Mouse (Mus musculus) embryonic facial prominence, embryonic 14.5 days (tissue): ENCODE data around the gene Nwd1. TPM values are rescaled to one million over a fixed set of nuclear protein-coding genes. Genes with fewer than 3 reads are reported as not detected.

Experiments
- ATAC-seq: fragments of 200-750 bp; cut with Nextera tagmentation; 2 replicates; pipeline ENCODE4 v1.8.0; 2017; ENCODE audit warnings: low read depth, moderate number of reproducible peaks, moderate TSS enrichment
- DNase-seq: peaks from one replicate; pipeline ENCODE4 v3.0.0-alpha.2; 2015; ENCODE audit warnings: low spot score
- H3K27ac ChIP-seq: fragments of 300-500 bp; sonication (generic); replicated peaks from 2 replicates; pipeline ENCODE4 v1.5.1; 2014; ENCODE audit warnings: low read depth, mild to moderate bottlenecking, low read length, moderate library complexity
- H3K27me3 ChIP-seq: fragments of 300-500 bp; sonication (generic); replicated peaks from 2 replicates; pipeline ENCODE4 v1.6.1; 2014; ENCODE audit warnings: low read length; ENCODE audit not compliant: control insufficient read depth, insufficient read depth
- H3K36me3 ChIP-seq: fragments of 300-500 bp; sonication (generic); 2 replicates; pipeline ENCODE4 v1.6.1; 2014; ENCODE audit warnings: low read length, mixed read lengths; ENCODE audit not compliant: control insufficient read depth, insufficient read depth
- H3K4me1 ChIP-seq: fragments of 300-500 bp; sonication (generic); 2 replicates; pipeline ENCODE4 v1.6.1; 2014; ENCODE audit warnings: antibody characterized with exemption, low read length; ENCODE audit not compliant: control insufficient read depth, insufficient read depth
- H3K4me2 ChIP-seq: fragments of 300-500 bp; sonication (generic); 2 replicates; pipeline ENCODE4 v1.6.1; 2014; ENCODE audit warnings: low read depth, mild to moderate bottlenecking, low read length, moderate library complexity, mixed read lengths
- H3K4me3 ChIP-seq: fragments of 300-500 bp; sonication (generic); 2 replicates; pipeline ENCODE4 v1.5.1; 2014; ENCODE audit warnings: low read depth, mild to moderate bottlenecking, low read length
- H3K9ac ChIP-seq: fragments of 300-500 bp; sonication (generic); 2 replicates; pipeline ENCODE4 v1.6.1; 2014; ENCODE audit warnings: low read depth, mild to moderate bottlenecking, low read length, moderate library complexity, mixed read lengths
- H3K9me3 ChIP-seq: fragments of 300-500 bp; sonication (generic); 2 replicates; pipeline ENCODE4 v1.6.1; 2016; ENCODE audit warnings: low read length; ENCODE audit not compliant: control insufficient read depth
- WGBS: fragments of 180-500 bp; shearing (Covaris S2); extraction: QIAGEN DNeasy Blood & Tissue Kit; methylation state at CpG from one replicate; pipeline ENCODE4 v1.1.7; 2014; 5-methylcytosine and 5-hydroxymethylcytosine counted together
- polyA plus RNA-seq: library from polyadenylated mRNA; unstranded; fragments of >200 nt; fragmentation: Nextera tagmentation; extraction: Ambion mirVana; gene quantifications from 2 replicates; pipeline ENCODE4 v1.2.1, GENCODE M21; 2014

The Nwd1 gene
- polyA plus RNA-seq, 1 experiment from 2014 or later, result 0.29 TPM

DNA sequence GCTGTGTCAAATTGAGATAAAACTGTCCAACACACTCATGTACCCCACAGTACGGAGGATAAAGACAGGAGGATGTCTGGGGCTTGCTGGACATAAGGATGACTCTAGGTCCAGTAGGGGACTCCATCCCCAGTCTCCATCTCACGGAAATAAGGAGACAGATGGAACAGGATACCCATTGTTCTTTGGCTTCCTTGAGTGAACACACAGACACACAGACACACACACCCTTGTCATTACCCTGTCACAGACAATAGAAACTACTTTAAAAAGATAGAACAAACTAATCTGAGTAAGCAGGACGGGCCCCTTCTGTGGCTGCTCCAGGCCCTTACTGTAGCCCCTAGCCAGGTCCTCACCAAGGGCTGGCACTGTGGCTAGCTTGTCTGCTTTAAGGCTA lies 105.8 kb downstream of the Nwd1 start:
- Histone ChIP-seq H3K36me3 (peaks cover 95% of the 10 kb centered on the region), H3K4me3 (no peak overlapping the region), H3K4me1 (no peaks in the 10 kb centered on the region), H3K9me3 (no peaks in the 10 kb centered on the region), H3K27ac (no peak overlapping the region), H3K9ac (no peak overlapping the region), H3K27me3 (no peaks in the 10 kb centered on the region), H3K4me2 (no peak overlapping the region)
- DNase-seq (no peak), ATAC-seq (no peak)
- 84% methylated on average over 3 of the region's 3 CpGs for WGBS

DNA sequence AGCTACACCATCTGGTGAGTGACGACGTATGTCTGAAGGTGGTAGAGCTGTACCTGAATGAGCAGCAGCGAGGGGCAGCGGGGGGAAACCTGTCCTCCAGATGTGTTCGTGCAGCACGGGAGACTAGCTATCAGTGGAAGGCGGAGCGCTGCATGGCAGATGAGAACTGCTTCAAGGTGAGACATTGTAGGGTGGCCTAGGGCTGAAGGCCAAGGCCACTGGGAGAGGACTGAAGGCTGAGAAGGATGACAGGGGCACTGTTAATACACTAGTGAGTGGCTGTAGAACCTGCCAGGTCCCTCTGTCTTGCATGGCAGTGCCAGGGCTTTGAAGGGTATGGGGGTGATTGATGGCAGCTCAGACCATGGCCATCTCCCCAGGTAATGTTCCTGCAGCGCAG lies 106.7 kb downstream of the Nwd1 start:
- no peak overlapping the region for H3K4me2 ChIP-seq
- no peaks in the 10 kb centered on the region for H3K27me3 ChIP-seq
- 96% methylated on average over 9 of the region's 9 CpGs for WGBS
- ATAC-seq (no peak), DNase-seq (no peak)
- no peak overlapping the region for H3K9ac ChIP-seq
- no peaks in the 10 kb centered on the region for H3K4me1 ChIP-seq
- no peak overlapping the region for H3K27ac ChIP-seq
- peaks cover 94% of the 10 kb centered on the region for H3K36me3 ChIP-seq
- no peaks in the 10 kb centered on the region for H3K9me3 ChIP-seq
- no peak overlapping the region for H3K4me3 ChIP-seq

DNA sequence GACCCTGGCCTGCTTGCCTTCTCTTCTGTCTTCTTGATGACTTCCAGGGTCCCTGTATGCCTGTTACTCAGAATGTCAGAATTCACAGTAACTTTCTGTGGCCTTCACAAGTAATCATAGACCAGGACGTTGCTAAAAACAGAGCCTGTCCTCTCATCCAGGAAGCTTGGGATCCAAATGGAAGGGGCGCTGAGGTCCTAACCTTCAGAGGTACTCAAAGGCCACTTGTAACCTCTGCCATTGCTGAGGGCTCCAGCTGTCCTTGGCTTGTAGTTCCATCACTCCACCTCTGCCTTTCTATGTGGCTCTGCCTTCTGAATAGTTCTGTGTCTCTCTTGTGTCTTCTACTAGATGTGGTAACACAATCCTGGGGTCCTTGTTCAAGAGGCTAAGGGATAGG lies 107.3 kb downstream of the Nwd1 start:
- Histone ChIP-seq H3K4me3 (no peak overlapping the region), H3K27me3 (no peaks in the 10 kb centered on the region), H3K27ac (no peak overlapping the region), H3K9me3 (no peaks in the 10 kb centered on the region), H3K9ac (no peak overlapping the region), H3K36me3 (peaks cover 94% of the 10 kb centered on the region), H3K4me1 (no peaks in the 10 kb centered on the region), H3K4me2 (no peak overlapping the region)
- DNase-seq, result no peak
- ATAC-seq, result no peak
- WGBS, result 89% methylated on average over 2 of the region's 2 CpGs

DNA sequence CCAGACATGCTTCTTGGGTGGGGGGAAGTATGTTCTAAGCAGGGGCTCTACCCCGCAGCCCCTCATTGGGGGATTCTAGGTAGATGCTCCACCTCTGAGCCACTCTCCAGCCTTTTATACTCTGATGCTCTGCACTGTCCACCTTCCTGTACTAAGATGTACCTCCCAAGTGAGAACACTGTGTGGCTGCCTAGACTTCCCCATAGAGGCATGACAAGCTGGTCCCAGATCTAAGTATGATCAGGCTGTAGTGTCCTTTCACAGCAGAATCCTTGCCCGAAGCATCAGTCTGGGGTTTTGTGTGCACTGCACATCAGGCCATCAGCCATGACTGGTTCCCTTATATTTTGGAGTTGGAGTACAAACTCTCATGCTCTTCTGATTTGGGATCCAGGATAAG lies 109.5 kb downstream of the Nwd1 start:
- H3K9ac ChIP-seq, result no peak overlapping the region
- DNase-seq (no peak), ATAC-seq (no peak)
- no peak overlapping the region for H3K4me2 ChIP-seq
- no peaks in the 10 kb centered on the region for H3K27me3 ChIP-seq
- H3K36me3 ChIP-seq, result peaks cover 78% of the 10 kb centered on the region
- H3K9me3 ChIP-seq, result no peaks in the 10 kb centered on the region
- H3K4me1 ChIP-seq, result no peaks in the 10 kb centered on the region
- no peak overlapping the region for H3K27ac ChIP-seq
- no peak overlapping the region for H3K4me3 ChIP-seq
- 100% methylated on average over 2 of the region's 2 CpGs for WGBS

DNA sequence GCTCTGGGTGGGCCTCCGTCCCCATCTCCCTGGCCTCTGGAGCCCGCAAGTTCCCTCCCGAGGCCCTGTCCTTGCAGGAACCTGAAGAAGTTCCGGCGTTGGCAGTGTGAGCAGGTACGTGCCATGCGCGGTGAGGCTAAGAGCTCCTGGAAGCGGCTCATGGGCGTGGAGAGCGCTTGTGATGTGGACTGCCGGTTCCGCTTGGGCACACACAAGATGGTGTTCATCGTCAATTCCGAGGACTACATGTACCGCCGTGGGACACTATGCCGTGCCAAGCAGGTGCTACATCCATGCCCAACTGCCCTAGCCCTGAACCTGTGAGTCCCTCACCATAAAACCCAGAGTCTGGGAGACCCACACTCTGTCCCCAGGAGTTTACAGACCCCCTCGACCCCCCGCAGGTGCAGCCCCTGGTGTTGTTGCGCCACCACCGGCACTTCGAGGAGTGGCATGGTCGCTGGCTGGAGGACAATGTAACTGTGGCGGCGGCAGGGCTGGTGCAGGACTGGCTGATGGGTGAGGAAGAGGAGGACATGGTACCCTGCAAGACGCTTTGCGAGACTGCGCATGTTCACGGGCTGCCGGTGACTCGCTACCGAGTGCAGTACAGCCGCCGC lies 110.4 kb downstream of the Nwd1 start:
- Histone ChIP-seq H3K27ac (no peak overlapping the region), H3K4me2 (no peak overlapping the region), H3K9ac (no peak overlapping the region), H3K4me1 (no peaks in the 10 kb centered on the region), H3K4me3 (no peak overlapping the region), H3K9me3 (no peaks in the 10 kb centered on the region), H3K27me3 (no peaks in the 10 kb centered on the region), H3K36me3 (peaks cover 70% of the 10 kb centered on the region)
- DNase-seq (no peak), ATAC-seq (no peak)
- WGBS, result 97% methylated on average over 34 of the region's 35 CpGs

DNA sequence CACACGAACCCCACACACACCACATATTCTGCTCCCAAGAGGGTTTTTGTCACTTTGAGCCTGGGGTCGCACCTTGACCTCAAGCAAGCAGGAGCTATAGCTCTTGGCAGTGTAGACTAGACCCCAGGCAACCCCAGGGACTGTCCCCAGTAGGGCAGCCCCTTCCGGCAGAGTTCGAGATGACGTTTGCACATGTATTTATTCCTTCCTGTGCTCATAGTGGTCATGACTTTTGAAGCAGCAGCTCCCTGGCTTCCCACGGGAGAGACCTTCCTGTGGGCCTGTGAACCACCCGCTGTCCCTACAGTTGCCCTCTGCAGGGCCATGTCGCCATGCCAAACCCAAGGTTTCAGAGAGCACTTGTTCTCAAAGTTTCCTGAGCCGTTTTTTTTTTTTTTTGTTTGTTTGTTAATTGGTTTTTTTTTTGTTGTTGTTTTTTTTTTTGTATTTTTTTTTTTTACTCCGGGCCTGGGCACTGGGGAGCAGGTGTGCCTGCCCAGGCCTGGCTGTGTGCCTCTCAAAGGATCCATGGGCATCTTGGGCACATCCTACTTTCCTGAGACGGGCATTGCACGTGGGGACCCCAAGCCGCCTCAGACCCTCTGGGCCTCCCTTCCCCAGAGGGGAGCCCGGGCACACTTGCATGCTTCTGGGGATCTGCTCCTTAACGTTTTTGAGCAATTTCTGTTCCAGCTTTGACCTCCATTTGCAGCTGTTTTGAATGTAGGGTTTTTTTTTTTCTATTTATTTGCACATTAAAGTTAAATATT lies 111.1 kb downstream of the Nwd1 start:
- Histone ChIP-seq H3K4me3 (no peak overlapping the region), H3K27me3 (no peaks in the 10 kb centered on the region), H3K36me3 (peaks cover 62% of the 10 kb centered on the region), H3K9me3 (no peaks in the 10 kb centered on the region), H3K27ac (no peak overlapping the region), H3K9ac (no peak overlapping the region), H3K4me1 (no peaks in the 10 kb centered on the region), H3K4me2 (no peak overlapping the region)
- DNase-seq, result no peak
- no peak for ATAC-seq
- WGBS, result 90% methylated on average over 15 of the region's 15 CpGs

DNA sequence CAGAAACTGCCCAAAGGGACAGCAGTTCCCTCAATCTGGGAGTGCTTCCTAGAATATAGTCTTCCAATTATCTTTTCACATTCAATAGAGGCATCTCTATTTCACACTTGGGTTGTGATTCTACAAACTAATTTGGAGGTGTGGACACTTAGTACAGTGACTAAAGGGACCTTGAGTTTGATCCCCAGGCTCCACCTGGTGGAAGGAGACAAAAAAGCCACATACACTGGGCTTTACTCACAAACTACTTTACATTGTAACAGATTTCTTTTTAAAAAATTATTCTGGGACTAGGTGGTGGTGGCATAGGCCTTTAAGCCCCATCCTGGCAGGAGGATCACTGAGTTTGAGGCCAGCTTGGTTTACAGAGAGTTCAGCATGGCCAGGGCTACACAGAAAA lies 111.8 kb downstream of the Nwd1 start:
- Histone ChIP-seq H3K4me1 (no peaks in the 10 kb centered on the region), H3K4me3 (no peak overlapping the region), H3K9ac (no peak overlapping the region), H3K27me3 (no peaks in the 10 kb centered on the region), H3K9me3 (no peaks in the 10 kb centered on the region), H3K4me2 (no peak overlapping the region), H3K36me3 (peaks cover 55% of the 10 kb centered on the region), H3K27ac (no peak overlapping the region)
- DNase-seq (no peak), ATAC-seq (no peak)

DNA sequence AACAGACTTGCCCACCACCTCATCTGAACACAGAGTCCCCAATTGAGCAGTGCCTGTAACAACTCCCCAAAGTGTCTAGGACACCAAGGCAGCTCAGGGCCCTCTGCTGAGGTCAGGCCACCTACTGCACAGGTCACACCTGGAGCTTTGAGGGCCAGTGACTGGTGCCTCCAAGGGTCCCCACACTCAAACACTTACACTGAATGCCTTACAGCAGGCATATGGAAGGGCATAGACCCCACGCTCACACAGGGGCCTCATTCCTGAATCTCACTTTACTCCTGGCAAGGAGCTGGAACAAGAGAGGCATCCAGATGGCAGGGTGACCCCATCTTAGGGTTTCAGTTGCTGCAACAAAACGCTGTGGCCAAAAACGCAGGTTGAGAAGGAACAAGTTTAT lies 113.7 kb downstream of the Nwd1 start:
- H3K4me1 ChIP-seq, result no peaks in the 10 kb centered on the region
- H3K9ac ChIP-seq, result no peak overlapping the region
- H3K9me3 ChIP-seq, result no peaks in the 10 kb centered on the region
- peaks cover 41% of the 10 kb centered on the region for H3K36me3 ChIP-seq
- no peak overlapping the region for H3K27ac ChIP-seq
- no peak overlapping the region for H3K4me2 ChIP-seq
- DNase-seq (no peak), ATAC-seq (no peak)
- 77% methylated on average over 3 of the region's 3 CpGs for WGBS
- H3K4me3 ChIP-seq, result no peak overlapping the region
- no peaks in the 10 kb centered on the region for H3K27me3 ChIP-seq
